Mouse (Mus musculus) stomach, embryonic 15.5 days (tissue): Measurements from ENCODE around the gene Hrct1. TPM values are rescaled to one million over a fixed set of nuclear protein-coding genes. Genes with fewer than 3 reads are reported as not detected.

Experiments
- ATAC-seq: fragments of 200-750 bp; cut with Nextera tagmentation; 2 replicates; pipeline ENCODE4 v1.8.0; 2017; ENCODE audit warnings: low read depth, moderate number of reproducible peaks, moderate TSS enrichment; ENCODE audit not compliant: insufficient read depth, low FRiP score
- H3K27ac ChIP-seq: fragments of 300-500 bp; sonication (generic); 2 replicates; pipeline ENCODE4 v1.5.1; 2015; ENCODE audit warnings: mild to moderate bottlenecking, inconsistent platforms
- H3K27me3 ChIP-seq: fragments of 300-500 bp; sonication (generic); replicated peaks from 2 replicates; pipeline ENCODE4 v1.6.1; 2015; ENCODE audit warnings: inconsistent platforms
- H3K36me3 ChIP-seq: fragments of 300-500 bp; sonication (generic); 2 replicates; pipeline ENCODE4 v1.6.1; 2015; ENCODE audit warnings: inconsistent platforms
- H3K4me1 ChIP-seq: fragments of 300-500 bp; sonication (generic); 2 replicates; pipeline ENCODE4 v1.6.1; 2015; ENCODE audit warnings: inconsistent platforms
- H3K4me2 ChIP-seq: fragments of 300-500 bp; sonication (generic); 2 replicates; pipeline ENCODE4 v1.6.1; 2015; ENCODE audit warnings: mild to moderate bottlenecking, inconsistent platforms
- H3K4me3 ChIP-seq: fragments of 300-500 bp; sonication (generic); replicated peaks from 2 replicates; pipeline ENCODE4 v1.5.1; 2015; ENCODE audit warnings: inconsistent platforms
- H3K9ac ChIP-seq: fragments of 300-500 bp; sonication (generic); 2 replicates; pipeline ENCODE4 v1.6.1; 2015; ENCODE audit warnings: inconsistent platforms
- H3K9me3 ChIP-seq: fragments of 300-500 bp; sonication (generic); 2 replicates; pipeline ENCODE4 v1.6.1; 2016; ENCODE audit warnings: inconsistent platforms
- WGBS: fragments of 180-500 bp; shearing (Covaris S2); methylation state at CpG from one replicate; pipeline ENCODE4 v1.1.7; 2015; 5-methylcytosine and 5-hydroxymethylcytosine counted together
- polyA plus RNA-seq: library from polyadenylated mRNA; unstranded; fragments of >200 nt; fragmentation: Nextera tagmentation; extraction: Ambion mirVana; gene quantifications from 2 replicates; pipeline ENCODE4 v1.2.1, GENCODE M21; 2015

The Hrct1 gene
- polyA plus RNA-seq, 1 experiment from 2014 or later = 0.87 TPM

DNA sequence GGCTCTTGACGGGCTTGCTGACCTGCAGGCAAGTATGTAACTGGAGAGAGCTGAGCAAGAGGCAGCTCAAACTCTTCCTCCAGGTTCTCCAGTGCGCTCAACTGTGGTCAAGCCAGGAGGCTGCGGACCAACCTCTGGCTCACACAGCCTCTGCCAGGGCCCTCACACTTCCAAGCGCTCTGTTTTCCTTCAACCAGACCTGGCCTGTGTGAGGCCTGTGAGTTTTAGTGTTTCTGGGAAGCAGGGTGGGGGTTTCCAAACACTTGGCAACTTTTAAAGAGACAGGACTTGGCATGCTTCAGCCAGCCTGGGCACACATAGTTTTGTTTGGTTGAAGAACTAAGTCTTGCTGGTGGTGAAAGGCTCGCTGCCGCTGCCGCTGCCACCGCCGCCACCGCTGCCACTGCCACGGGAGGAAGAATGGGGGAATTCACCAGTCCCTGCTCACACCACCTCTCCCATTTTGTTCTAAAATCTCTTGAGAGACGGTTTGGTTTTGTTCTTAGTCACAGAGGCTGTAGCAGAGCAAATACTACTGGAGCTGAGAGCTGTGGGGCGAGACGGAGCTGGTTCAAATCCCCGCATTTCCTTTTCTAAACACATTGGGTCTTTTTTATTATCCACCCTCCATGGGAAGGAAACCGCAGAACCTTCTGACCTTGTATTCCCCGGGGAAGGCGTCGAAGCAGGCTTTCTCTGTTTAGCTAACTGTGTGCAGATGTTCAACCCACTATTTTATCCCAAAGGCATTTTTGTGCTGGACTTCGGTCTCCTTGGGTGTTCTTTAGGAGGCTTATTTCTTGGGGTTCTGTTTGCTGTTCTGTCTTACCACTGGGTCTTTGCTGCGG is 32.8 kb downstream of the Hrct1 start:
- no peak overlapping the region for H3K9ac ChIP-seq
- no peaks in the 10 kb centered on the region for H3K9me3 ChIP-seq
- H3K36me3 ChIP-seq = no peaks in the 10 kb centered on the region
- no peak overlapping the region for H3K27ac ChIP-seq
- ATAC-seq = no peak
- H3K27me3 ChIP-seq = no peaks in the 10 kb centered on the region
- H3K4me3 ChIP-seq = no peak overlapping the region
- H3K4me2 ChIP-seq = no peak overlapping the region
- H3K4me1 ChIP-seq = no peaks in the 10 kb centered on the region
- 78% methylated on average over 21 of the region's 21 CpGs for WGBS

GRCm38 (mm10) chr4:43760460-43760859 is 33.5 kb downstream of the Hrct1 start:
- H3K4me3 ChIP-seq = no peak overlapping the region
- no peaks in the 10 kb centered on the region for H3K36me3 ChIP-seq
- H3K27ac ChIP-seq = no peak overlapping the region
- no peaks in the 10 kb centered on the region for H3K4me1 ChIP-seq
- ATAC-seq = no peak
- H3K9me3 ChIP-seq = no peaks in the 10 kb centered on the region
- H3K9ac ChIP-seq = no peak overlapping the region
- H3K27me3 ChIP-seq = no peaks in the 10 kb centered on the region
- 70% methylated on average over 10 of the region's 10 CpGs for WGBS
- H3K4me2 ChIP-seq = no peak overlapping the region

DNA sequence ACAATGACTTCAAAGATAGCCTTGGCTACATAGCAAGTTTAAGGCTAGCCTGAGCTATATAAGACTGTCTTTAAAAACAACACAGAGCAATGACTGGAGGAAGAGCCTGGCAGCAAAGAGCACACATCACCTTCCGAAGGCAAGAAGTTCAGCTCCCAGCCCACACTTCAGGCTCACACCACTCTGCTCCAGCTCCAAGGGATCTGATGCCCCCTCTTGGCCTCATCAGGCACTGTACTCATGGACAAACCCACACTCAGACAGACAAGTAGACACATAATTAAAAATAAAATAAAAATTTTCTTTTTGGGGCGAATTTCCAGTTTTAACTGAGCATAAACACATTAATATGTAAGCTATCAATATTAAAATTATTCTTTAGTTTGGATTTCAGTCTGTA is 34.3 kb downstream of the Hrct1 start:
- no peaks in the 10 kb centered on the region for H3K27me3 ChIP-seq
- no peaks in the 10 kb centered on the region for H3K9me3 ChIP-seq
- no peak overlapping the region for H3K9ac ChIP-seq
- ATAC-seq = no peak
- no peaks in the 10 kb centered on the region for H3K36me3 ChIP-seq
- no peaks in the 10 kb centered on the region for H3K4me1 ChIP-seq
- no peak overlapping the region for H3K4me3 ChIP-seq
- no peak overlapping the region for H3K4me2 ChIP-seq
- WGBS = 82% methylated on average over 2 of the region's 2 CpGs
- no peak overlapping the region for H3K27ac ChIP-seq

DNA sequence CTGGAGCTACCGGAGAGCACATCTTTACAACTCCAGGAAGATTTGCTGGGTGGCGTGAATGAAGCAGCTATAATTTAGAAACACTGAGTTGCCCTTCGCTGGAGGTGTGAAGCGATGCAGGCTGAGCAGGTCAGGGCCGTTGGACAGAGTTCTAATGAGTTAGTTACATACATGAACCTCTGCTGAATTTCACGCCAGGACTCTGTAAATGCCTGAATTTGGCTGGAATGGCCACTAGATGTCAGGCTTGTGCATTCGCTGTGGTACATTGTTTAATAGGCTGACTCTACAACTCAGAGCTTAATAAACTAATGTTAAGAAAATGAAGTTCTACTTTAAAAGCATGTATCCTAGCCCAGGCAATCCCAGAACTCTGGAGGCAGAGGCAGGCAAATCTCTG is 36.4 kb downstream of the Hrct1 start:
- 17% methylated on average over 7 of the region's 7 CpGs for WGBS
- no peak for ATAC-seq
- no peak overlapping the region for H3K27ac ChIP-seq
- H3K9ac ChIP-seq = no peak overlapping the region
- H3K4me1 ChIP-seq = no peaks in the 10 kb centered on the region
- H3K4me2 ChIP-seq = no peak overlapping the region
- H3K9me3 ChIP-seq = no peaks in the 10 kb centered on the region
- no peaks in the 10 kb centered on the region for H3K27me3 ChIP-seq
- no peaks in the 10 kb centered on the region for H3K36me3 ChIP-seq
- H3K4me3 ChIP-seq = no peak overlapping the region

DNA sequence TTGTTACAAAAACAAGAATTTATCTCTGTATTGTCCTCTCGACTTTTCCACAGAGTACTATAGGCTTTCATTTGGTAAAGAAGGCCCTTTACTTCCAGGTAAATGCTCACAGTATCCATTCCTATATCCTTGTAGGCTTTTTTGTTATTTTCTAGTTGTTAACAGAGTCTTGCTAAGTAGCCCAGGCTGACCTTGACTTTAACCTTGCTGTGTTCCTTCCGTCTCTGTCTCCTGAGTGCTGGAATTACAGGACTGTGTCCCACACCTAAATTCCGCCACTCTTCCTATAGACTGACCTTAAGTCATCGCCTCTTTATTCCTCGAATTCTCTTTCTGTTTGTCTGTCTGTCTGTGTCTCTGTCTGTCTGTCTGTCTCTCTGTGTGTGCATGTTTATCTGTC is 41.4 kb downstream of the Hrct1 start:
- Histone ChIP-seq H3K27ac (no peak overlapping the region), H3K9me3 (no peaks in the 10 kb centered on the region), H3K4me1 (no peaks in the 10 kb centered on the region), H3K27me3 (no peaks in the 10 kb centered on the region), H3K9ac (no peak overlapping the region), H3K36me3 (no peaks in the 10 kb centered on the region), H3K4me3 (no peak overlapping the region), H3K4me2 (no peak overlapping the region)
- 81% methylated on average over 5 of the region's 5 CpGs for WGBS
- ATAC-seq = no peak

- no peaks in the 10 kb centered on the region for H3K27me3 ChIP-seq
- no peak overlapping the region for H3K27ac ChIP-seq
- no peak overlapping the region for H3K9ac ChIP-seq
- WGBS = 83% methylated on average over 2 of the region's 2 CpGs
- no peaks in the 10 kb centered on the region for H3K4me1 ChIP-seq
- no peak for ATAC-seq
- H3K36me3 ChIP-seq = no peaks in the 10 kb centered on the region
- H3K9me3 ChIP-seq = no peaks in the 10 kb centered on the region
- H3K4me2 ChIP-seq = no peak overlapping the region
- H3K4me3 ChIP-seq = no peak overlapping the region
These were observed 42.4 kb downstream of the Hrct1 start for GRCm38 (mm10) chr4:43769374-43769773.

DNA sequence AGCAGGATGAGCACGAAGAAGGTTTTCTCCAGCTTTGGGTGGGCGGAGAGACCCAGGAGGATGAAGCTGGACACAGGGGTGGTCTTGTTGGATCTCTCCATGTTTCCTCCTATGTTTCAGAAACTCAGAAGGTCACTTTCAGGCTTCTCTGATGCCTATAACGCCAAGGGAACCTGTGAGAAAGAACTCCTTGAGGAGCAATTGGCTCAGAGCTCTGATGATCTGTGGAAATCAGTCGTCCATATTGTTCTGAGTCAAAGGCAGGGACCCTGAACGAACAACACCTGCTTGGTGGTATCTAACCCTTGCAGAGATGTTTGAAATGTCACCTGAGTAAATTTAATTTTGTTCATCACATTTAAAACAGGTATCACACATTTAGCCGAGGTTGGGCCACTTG is 43.9 kb downstream of the Hrct1 start, which contains the start of gene Olfr159:
Gene Olfr159 (minus strand): TSS at position 101 of the 400 bp plus-strand sequence.
- no peaks in the 10 kb centered on the region for H3K36me3 ChIP-seq
- no peaks in the 10 kb centered on the region for H3K9me3 ChIP-seq
- no peak within 1 kb of the TSS for H3K9ac ChIP-seq
- ATAC-seq = no peak
- no peaks in the 10 kb centered on the region for H3K27me3 ChIP-seq
- no peak within 1 kb of the TSS for H3K27ac ChIP-seq
- no peaks in the 10 kb centered on the region for H3K4me1 ChIP-seq
- H3K4me2 ChIP-seq = no peak within 1 kb of the TSS
- WGBS = 75% methylated on average over 6 of the region's 6 CpGs
- no peak within 1 kb of the TSS for H3K4me3 ChIP-seq

- no peak overlapping the region for H3K9ac ChIP-seq
- ATAC-seq = no peak
These were observed 44.6 kb downstream of the Hrct1 start for GRCm38 (mm10) chr4:43771626-43772025.

GRCm38 (mm10) chr4:43772304-43772703 is 45.3 kb downstream of the Hrct1 start:
- Histone ChIP-seq H3K27me3 (no peaks in the 10 kb centered on the region), H3K4me3 (no peak overlapping the region), H3K9me3 (no peaks in the 10 kb centered on the region), H3K9ac (no peak overlapping the region), H3K27ac (no peak overlapping the region), H3K4me2 (no peak overlapping the region), H3K36me3 (no peaks in the 10 kb centered on the region), H3K4me1 (no peaks in the 10 kb centered on the region)
- WGBS = 33% methylated on average over 2 of the region's 2 CpGs
- no peak for ATAC-seq

More at GRCm38 (mm10) chr4:43771626-43772025, 44.6 kb downstream of the Hrct1 start:
- Histone ChIP-seq H3K27ac (no peak overlapping the region), H3K9me3 (no peaks in the 10 kb centered on the region), H3K36me3 (no peaks in the 10 kb centered on the region), H3K4me1 (no peaks in the 10 kb centered on the region), H3K4me2 (no peak overlapping the region), H3K27me3 (no peaks in the 10 kb centered on the region), H3K4me3 (no peak overlapping the region)
- WGBS = 44% methylated on average over 6 of the region's 6 CpGs

Other genes with a start within 250 kb of the Hrct1 start
- gene Sit1, start 243.5 kb upstream of the Hrct1 start, polyA plus RNA-seq = not detected in 2 replicates
- 104 and 105 TPM in 2 replicates for gene Ccdc107, start 234.3 kb upstream of the Hrct1 start, polyA plus RNA-seq
- 44.5 and 52.0 TPM in 2 replicates for gene Arhgef39, start 227.5 kb upstream of the Hrct1 start, polyA plus RNA-seq
- 30.9 and 45.8 TPM in 2 replicates for gene Car9, start 220.2 kb upstream of the Hrct1 start, polyA plus RNA-seq
- gene Tpm2, start 203.4 kb upstream of the Hrct1 start, polyA plus RNA-seq = 795 and 837 TPM in 2 replicates
- 69.4 and 70.8 TPM in 2 replicates for gene Creb3, start 164.9 kb upstream of the Hrct1 start, polyA plus RNA-seq
- gene Tln1, start 164.5 kb upstream of the Hrct1 start, polyA plus RNA-seq = 76.9 and 81.1 TPM in 2 replicates
- gene Rgp1, start 148.5 kb upstream of the Hrct1 start, polyA plus RNA-seq = 24.5 and 30.8 TPM in 2 replicates
- gene Gba2, start 148.3 kb upstream of the Hrct1 start, polyA plus RNA-seq = 15.6 and 16.1 TPM in 2 replicates
- 0.85 and 1.8 TPM in 2 replicates for gene Msmp, start 142.7 kb upstream of the Hrct1 start, polyA plus RNA-seq
- gene Npr2, start 95.3 kb upstream of the Hrct1 start, polyA plus RNA-seq = 9.3 TPM in 2 replicates
- 0.80 and 1.0 TPM in 2 replicates for gene Spag8, start 73.6 kb upstream of the Hrct1 start, polyA plus RNA-seq
- gene Hint2, start 70.7 kb upstream of the Hrct1 start, polyA plus RNA-seq = 108 and 116 TPM in 2 replicates
- gene Tmem8b, start 58.2 kb upstream of the Hrct1 start, polyA plus RNA-seq = 4.0 and 4.6 TPM in 2 replicates
- gene Fam221b, start 58.0 kb upstream of the Hrct1 start, polyA plus RNA-seq = 2.5 and 4.1 TPM in 2 replicates
- gene Olfr70, start 26.4 kb upstream of the Hrct1 start, polyA plus RNA-seq = not detected in 2 replicates
- gene Olfr71, start 16.9 kb upstream of the Hrct1 start, polyA plus RNA-seq = not detected in 2 replicates
- 0.09 and 0.18 TPM in 2 replicates for gene Spaar, start 2.8 kb downstream of the Hrct1 start, polyA plus RNA-seq
- gene Olfr159, start 43.8 kb downstream of the Hrct1 start, polyA plus RNA-seq = not detected in 2 replicates
- not detected in 2 replicates for gene Olfr156, start 96.7 kb downstream of the Hrct1 start, polyA plus RNA-seq
- gene Olfr157, start 113.0 kb downstream of the Hrct1 start, polyA plus RNA-seq = not detected in 2 replicates
- not detected in 2 replicates for gene Olfr155, start 124.4 kb downstream of the Hrct1 start, polyA plus RNA-seq
- 21.8 and 22.4 TPM in 2 replicates for gene Reck, start 148.3 kb downstream of the Hrct1 start, polyA plus RNA-seq
- 95.8 and 106 TPM in 2 replicates for gene Glipr2, start 230.2 kb downstream of the Hrct1 start, polyA plus RNA-seq